Mouse (Mus musculus) ZHBTc4 (cell line): Measurements from ENCODE around the gene Mmp15.

Experiments used
- DNase-seq: peaks from one replicate; pipeline ENCODE4 v3.0.0-alpha.2; 2011; ENCODE audit warnings: low read depth, low spot score

Mmp15 gene

DNA sequence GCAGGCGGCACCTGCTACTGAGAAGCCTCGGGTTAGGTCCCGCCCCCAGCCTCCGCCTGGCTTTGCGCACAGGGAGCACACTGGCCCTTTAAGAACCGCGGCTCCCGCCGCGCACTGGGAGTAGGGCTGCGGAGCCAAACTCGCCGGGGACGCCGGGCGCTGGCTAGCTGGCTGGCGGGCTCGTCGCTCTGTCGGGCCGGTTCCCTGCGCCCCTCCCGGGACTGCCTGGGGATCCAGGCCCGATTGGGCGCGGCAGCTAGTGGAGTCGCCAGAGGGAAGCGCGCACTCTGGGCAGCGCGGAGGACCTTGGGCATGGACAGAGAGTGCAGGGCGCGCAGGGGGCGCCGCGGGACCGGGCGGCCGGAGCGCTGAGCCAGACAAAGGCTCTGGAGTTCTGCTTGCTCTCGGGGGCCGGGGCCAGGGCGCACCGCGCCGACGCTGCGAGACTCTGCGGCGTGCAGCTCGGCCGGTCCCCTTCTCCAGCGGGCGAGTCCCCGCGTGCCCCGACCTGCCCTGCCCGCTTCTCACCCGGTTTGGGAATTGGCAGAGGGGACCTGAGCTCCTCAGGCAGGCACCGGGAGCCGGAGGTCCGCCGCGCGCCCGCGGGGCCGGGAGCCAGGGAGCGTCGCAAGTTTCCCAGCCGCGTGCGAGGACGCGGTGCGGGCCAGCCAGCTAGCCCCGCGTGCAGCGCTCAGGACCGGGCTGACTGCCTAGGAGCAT is at the start of gene Mmp15:
Mmp15 (plus strand) TSS at position 118 of the 720 bp plus-strand sequence.
- peak; percentile 93 for DNase-seq

GRCm38 (mm10) chr8:95302410-95302809 is 49.7 kb upstream of the Mmp15 start:
- peak; percentile 59 for DNase-seq

- no peak for DNase-seq
Observed at GRCm38 (mm10) chr8:95305526-95305925, 46.5 kb upstream of the Mmp15 start.

GRCm38 (mm10) chr8:95306431-95306830 is 45.6 kb upstream of the Mmp15 start, which contains the start of gene Cngb1:
Cngb1 (minus strand) TSS chr8:95306585.
- DNase-seq: no peak

GRCm38 (mm10) chr8:95310342-95310970 is 41.6 kb upstream of the Mmp15 start, which contains the start of gene Tepp:
Tepp (plus strand) TSS chr8:95310566.
- no peak for DNase-seq

- peak; percentile 91 for DNase-seq
Observed at GRCm38 (mm10) chr8:95312836-95313235, 39.2 kb upstream of the Mmp15 start.

DNA sequence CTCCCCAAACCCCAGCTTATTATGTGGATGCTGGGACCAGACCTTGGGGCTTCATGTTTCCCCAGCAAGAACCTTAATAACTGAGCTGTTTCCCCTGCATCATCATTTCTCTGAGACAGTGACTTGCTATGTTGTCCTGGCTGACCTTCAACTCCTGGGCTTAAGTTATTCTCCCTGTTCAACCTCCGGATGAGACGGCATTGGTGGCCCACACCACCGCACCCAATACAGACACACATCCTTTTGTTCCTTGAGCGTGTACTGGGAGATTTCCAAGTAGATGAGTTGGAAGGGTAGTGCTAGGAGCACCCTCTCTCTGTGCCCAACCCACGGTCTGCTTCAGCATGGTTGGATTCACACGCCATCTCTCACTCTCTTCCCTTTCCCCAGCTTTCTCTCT is 38.2 kb upstream of the Mmp15 start:
- DNase-seq: no peak

DNA sequence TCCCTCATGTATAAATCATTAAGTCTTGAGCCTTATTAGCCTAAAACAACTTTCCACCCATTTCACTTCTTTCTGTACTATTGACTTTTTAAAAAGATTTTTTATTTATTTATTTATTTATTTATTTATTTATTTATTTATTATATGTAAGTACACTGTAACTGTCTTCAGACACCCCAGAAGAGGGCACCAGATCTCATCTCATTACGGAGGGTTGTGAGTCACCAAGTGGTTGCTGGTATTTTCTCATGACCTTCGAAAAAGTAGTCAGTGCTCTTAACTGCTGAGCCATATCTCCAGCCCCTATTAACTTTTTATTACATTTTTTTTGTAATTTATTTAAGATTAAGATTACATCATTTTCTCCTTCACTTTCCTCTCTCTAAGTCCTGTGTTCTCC is 37.4 kb upstream of the Mmp15 start:
- DNase-seq: no peak

DNA sequence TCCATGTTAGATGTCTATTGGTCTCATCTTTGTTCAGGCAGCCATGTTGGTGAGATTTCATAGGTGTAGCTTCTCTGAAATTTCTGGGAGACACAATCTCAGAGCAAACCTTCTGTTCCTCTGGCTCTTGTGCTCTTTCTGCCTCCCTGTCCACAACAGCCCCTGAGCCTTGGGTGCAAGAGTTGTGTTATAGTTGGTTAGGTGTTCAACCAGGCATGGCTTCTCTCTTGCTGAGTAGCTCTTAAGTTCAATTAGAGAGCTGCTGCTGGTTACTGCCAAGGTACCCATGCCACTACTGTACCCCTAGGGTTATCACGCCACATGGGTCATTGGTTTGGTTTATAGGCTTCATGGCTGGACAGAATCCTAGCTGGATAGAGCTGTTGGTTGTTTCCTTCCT is 36.7 kb upstream of the Mmp15 start:
- DNase-seq: no peak

- DNase-seq: peak; percentile 85
Observed at GRCm38 (mm10) chr8:95320224-95321139, 31.6 kb upstream of the Mmp15 start.

- no peak for DNase-seq
Observed at GRCm38 (mm10) chr8:95323201-95323600, 28.9 kb upstream of the Mmp15 start.

- no peak for DNase-seq
Observed at GRCm38 (mm10) chr8:95324646-95325045, 27.4 kb upstream of the Mmp15 start.

- no peak for DNase-seq
Observed at GRCm38 (mm10) chr8:95326822-95327221, 25.2 kb upstream of the Mmp15 start.

- DNase-seq: peak; percentile 65
Observed at GRCm38 (mm10) chr8:95327866-95328465, 24.1 kb upstream of the Mmp15 start.

DNA sequence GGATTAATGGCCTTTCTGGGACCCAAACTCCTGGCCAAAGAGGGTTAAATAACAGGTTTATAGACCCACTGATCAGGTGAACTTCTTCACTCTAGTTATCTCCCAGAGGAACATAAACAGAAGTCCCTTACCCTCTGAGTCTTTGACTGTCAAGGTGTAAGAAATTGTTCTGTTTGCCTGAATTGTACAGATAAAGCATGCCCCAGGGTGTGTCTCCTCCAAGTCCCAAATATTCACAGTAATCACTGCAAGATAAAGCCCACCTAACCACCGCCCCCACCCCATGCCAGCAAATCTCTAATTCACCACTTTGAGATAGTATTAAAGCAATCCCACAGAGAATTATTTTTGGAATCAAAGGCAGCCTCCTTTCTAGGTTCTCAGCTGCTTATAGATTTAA is 21.7 kb upstream of the Mmp15 start:
- no peak for DNase-seq

GRCm38 (mm10) chr8:95331156-95331719 is 20.8 kb upstream of the Mmp15 start:
- DNase-seq: peak; percentile 81

DNA sequence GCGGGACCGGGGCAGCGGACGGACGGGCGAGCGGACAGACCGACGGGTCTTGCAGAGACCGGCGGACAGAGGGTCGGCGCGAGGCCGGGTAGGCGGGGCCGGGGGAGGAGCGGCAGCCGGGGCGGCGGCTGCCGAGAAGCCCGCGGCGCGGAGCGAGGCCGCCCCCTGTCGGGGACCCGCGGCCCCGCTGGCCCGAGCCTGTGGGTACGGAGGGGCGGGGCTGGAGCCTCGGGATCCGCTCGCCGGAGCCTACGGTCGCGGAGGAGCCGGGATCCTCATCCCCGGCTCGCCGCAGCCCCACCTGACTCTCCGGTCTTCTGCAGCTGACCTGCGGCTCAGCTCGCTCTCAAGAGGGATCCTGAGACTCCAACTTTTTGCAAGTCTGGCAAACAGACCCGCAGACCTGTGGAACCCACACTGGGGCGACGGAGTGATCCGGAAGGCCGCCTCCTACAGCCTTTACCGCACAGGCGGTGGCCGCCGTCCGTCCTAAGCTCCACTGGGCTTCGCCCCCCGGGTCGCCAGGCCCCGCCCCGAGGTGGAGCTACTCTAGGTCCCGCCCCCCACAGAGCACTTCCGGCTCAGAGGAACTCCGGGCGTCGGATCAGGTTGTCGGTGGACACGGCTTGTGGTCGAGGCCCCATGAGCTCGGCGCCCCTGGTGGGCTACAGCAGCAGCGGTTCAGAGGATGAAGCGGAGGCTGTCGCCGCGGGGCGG is 20.2 kb upstream of the Mmp15 start, which contains the start of the genes Zfp319 and Usb1:
Zfp319 (minus strand) TSS at position 231 of the 717 bp plus-strand sequence.
Usb1 (plus strand) TSS at position 565 of the 717 bp plus-strand sequence.
- DNase-seq: peak; percentile 97

- no peak for DNase-seq
Observed at GRCm38 (mm10) chr8:95332437-95333199, 19.4 kb upstream of the Mmp15 start.

DNA sequence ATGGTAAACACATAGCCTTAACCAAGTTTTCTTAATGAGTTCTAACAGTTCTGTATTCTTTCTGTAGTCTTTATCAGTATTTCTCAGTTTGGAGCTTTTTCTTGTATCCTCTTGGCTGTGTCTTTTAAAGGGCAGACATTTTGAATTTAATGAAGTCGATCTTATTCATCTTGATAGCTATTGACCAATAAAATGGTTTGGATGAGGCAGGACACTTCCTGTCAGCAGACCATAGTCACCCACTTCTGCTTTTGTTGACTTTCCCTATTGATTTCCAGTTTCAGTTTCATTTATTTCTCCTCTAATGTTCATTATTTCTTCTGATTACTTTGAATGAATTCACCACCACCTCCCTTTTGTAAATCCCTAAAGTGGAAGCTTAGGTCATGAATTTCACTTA is 16.4 kb upstream of the Mmp15 start:
- DNase-seq: no peak

- DNase-seq: no peak
Observed at GRCm38 (mm10) chr8:95336363-95336762, 15.7 kb upstream of the Mmp15 start.
